Mouse (Mus musculus): ENCODE data around the gene Kdm2b.
"Not testable (repeated sequence)": the region's sequence is repeated elsewhere in the genome, so short reads cannot be mapped to it uniquely, and the experiment has no call there.

Gene Kdm2b

GRCm38 (mm10) chr5:123010806-123011205 lies 21.2 kb upstream of the Kdm2b start:
- DNase-seq, result no peak

GRCm38 (mm10) chr5:123009873-123010272 lies 20.2 kb upstream of the Kdm2b start:
- DNase-seq, result no peak

GRCm38 (mm10) chr5:123008877-123009493 lies 19.4 kb upstream of the Kdm2b start:
- no peak for DNase-seq

GRCm38 (mm10) chr5:123005716-123006592 lies 16.3 kb upstream of the Kdm2b start:
- DNase-seq, result no peak

- no peak for DNase-seq
These were observed 11.3 kb upstream of the Kdm2b start for GRCm38 (mm10) chr5:123000901-123001300.

- DNase-seq, result no peak
These were observed 7.9 kb upstream of the Kdm2b start for GRCm38 (mm10) chr5:122997205-122998204.

GRCm38 (mm10) chr5:122994910-122995309 lies 5.3 kb upstream of the Kdm2b start:
- no peak for DNase-seq

- DNase-seq, result peak; percentile 78 to 92
These were observed 4.8 kb upstream of the Kdm2b start for GRCm38 (mm10) chr5:122994303-122994846.

GRCm38 (mm10) chr5:122993811-122994210 lies 4.2 kb upstream of the Kdm2b start:
- DNase-seq, result no peak

GRCm38 (mm10) chr5:122991350-122992004 lies 1.9 kb upstream of the Kdm2b start:
- no peak for DNase-seq

GRCm38 (mm10) chr5:122990411-122991160 lies 963 bp upstream of the Kdm2b start:
- DNase-seq, result peak; percentile 47 to 80

GRCm38 (mm10) chr5:122989001-122989525 lies 560 bp downstream of the Kdm2b start:
- DNase-seq, result peak; percentile 64 to 74

- DNase-seq, result peak; percentile 55 to 66
These were observed 1.4 kb downstream of the Kdm2b start for GRCm38 (mm10) chr5:122988021-122988751.

GRCm38 (mm10) chr5:122987211-122988020 lies 2.2 kb downstream of the Kdm2b start:
- peak in 1 of 2 experiments; percentile 47 for DNase-seq

GRCm38 (mm10) chr5:122986091-122986493 lies 3.5 kb downstream of the Kdm2b start:
- DNase-seq, result no peak

GRCm38 (mm10) chr5:122985276-122985675 lies 4.3 kb downstream of the Kdm2b start:
- DNase-seq, result no peak

- no peak for DNase-seq
These were observed 5.1 kb downstream of the Kdm2b start for GRCm38 (mm10) chr5:122984483-122984882.

- DNase-seq, result no peak
These were observed 10.7 kb downstream of the Kdm2b start for GRCm38 (mm10) chr5:122978970-122979369.

- DNase-seq, result not testable (repeated sequence)
These were observed 14.9 kb downstream of the Kdm2b start for GRCm38 (mm10) chr5:122974701-122975100.

Data from thymus, adult 18-20 months (tissue).